Mouse (Mus musculus) granulocyte monocyte progenitor cell, adult 5-6 weeks (primary cell): ENCODE data around the gene Cc2d2b. TPM values are rescaled to one million over a fixed set of nuclear protein-coding genes. Genes with fewer than 3 reads are reported as not detected.

Experiments
- ATAC-seq: replicated peaks from 2 replicates; pipeline ENCODE4 v1.8.0; 2016; ENCODE audit warnings: mild to moderate bottlenecking, moderate TSS enrichment, inconsistent platforms; ENCODE audit not compliant: poor library complexity, severe bottlenecking
- total RNA-seq, 2 experiments: library from RNA; stranded (forward) in 1 of 2; stranded (reverse) in 1 of 2; fragments of 200-712, 200-1000 nt in 1 of 2; fragments of >200 nt in 1 of 2; fragmentation: Nextera tagmentation in 1 of 2; gene quantifications; 2 replicates each; pipeline ENCODE4 v1.2.3; 2014 to 2017

Gene Cc2d2b
- total RNA-seq, 2 experiments from 2014 or later, result 0.15 TPM; not detected in 1

DNA sequence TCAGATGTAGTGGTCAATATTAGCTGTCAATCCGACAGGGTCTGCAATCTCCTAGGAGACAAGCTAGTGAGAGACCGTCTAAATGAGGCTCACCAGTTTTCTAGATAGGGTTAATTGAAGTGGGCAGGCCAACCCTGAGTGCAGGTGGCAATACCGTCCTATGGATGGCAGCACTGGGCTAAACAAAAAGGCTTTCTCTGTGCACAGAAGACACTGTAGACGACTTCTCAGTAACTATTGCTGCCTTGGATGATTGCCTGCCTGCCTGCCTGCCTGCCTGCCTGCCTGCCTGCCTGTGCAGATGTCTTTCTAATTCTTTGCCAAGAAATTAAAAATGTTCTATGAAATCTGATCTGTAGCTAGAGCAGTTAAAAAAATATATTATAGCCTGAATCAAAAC is 1.9 kb upstream of the Cc2d2b start:
- ATAC-seq, result no peak

DNA sequence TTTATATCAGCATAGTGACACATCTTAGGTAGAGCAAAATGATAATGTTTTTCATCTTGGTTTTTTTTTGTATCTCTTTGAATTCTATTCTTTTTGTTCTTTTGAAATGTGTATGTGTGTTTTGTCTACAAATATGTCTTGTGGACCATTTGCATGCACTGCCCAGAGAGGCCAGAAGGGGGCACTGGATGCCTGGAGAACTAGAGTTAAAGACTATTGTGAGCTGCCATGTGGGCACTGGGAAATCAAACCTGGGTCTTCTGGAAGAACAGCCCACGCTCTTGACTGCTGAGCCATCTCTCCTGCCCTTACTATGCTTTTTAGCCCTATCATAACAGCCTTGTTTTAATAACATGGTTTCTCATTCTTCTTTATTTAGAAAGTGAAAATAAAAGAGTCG is 5.8 kb downstream of the Cc2d2b start:
- peak; percentile 84 for ATAC-seq

DNA sequence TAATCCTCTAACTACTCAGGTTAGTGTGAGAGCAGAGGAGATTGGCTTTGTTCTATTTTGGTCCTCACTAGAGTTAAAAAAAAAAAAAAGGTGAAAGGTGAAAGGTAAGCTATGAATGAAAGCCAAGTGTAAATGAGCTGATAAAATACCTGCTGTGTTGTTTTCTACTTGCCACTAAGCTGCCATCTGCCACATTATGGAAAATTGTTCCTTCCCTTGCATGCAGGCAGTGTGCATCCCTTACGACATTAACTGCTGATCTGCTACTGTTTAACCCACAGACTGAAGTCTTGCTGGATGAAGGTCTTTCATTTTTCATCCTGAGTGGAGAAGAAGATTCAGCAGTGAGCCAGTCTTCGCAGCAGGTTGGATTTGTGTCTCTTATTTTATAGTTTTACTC is 11.5 kb downstream of the Cc2d2b start:
- ATAC-seq, result no peak

DNA sequence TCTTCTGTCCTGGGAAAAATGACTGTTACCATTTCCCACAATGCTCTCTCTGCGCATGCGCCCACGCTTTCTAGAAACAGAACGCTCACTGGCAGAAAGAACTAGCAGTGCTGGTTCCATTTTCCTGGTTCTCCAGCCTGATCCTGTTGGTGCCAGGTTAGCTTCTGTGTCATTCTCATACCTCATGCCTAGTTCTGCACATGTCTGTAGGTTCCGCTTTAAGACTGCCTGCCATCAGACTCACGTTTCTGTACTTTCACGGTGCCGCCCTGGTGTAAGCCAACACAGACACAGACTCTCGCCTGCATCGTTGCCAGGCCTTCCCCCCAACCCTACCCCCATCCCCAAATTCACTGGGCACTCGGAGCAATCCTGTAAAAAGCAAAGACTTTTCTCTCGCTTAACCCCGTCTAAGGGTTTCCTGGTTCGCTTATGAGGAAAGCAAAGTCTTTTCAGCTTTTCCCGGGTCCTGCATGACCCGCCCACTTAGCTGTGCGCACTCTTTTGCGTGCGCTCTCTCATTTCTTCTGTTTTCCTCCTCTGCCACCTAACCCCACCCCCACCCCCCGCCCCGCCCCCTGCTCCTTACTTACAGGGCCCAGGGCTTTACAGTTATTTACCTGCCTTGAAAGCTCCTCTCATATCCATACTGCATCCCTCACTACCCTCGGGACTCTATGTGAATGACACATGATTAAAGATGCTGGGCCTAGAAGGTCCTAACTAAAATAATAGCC is 13.6 kb downstream of the Cc2d2b start:
- ATAC-seq, result peak; percentile 52

DNA sequence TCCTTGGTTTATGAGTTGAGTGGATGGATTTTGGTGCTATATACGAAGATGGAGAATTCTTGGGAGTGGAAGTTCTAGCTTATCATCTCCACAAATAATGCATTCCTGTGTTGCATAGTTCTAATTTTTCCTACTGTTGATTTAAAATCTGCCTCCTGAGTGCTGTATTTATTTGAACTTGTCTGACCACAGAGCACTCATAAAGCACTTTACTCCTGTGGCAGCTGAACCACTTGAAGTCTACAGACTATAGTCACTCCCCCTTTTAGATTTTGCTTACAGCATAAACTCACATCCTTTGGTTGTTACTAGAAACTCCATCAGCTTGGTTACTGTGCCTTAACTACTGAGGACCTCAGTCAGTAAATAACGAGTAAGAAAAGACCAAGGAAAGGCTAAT is 18.6 kb downstream of the Cc2d2b start:
- ATAC-seq, result no peak

DNA sequence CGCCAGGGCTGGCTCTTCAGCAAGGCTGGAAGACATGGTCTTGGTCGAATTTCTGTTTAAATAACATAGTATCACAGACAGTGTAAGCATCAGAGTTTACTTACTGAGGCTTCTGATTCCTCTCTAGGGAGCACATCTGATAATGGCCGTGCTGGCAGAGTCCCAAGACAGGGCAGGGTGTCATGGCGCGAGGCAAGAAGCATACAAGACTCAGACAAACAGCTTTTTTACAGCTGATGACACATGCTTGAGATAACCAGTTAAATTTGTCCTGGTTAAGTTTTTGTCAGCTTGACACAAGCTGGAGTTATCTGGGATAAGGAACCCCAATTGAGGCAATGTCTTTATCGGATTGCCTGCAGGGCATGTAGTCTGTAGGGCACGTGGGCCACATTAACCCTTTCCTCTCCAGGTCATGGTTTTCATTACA is 20.8 kb downstream of the Cc2d2b start:
- no peak for ATAC-seq

DNA sequence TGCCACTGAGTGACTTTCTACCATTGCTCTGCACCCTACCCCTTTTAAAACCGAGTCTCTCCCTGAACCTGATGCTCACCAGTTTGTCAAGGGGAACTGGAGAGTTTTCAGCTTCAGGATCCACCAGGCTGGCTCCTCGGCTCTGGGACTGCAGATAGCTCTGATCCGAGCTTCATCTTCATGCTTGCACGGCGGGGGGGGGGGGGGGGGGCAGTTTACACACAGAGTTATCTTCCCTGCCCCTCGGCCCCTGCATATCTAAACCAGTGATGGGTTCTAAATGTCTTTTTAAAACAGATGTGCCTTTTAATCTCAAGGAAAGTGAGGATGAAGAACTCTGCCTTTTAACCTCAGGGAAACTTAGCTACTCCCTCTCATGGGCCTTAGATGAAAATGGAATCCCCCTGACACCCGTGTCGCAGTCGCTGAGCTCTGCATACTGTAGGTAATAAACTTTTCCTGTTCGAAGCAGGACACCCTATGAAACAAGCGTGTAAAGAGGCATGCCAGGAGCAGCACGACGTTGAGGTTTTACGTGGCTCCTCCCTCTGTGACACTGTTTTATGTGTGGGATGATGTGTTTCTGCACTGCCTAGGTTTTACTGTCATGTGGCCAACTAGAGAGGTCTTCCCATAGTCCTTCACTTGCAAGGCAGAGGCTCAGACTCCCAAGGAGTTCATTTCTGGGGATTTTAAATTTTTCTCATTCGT is 39.6 kb downstream of the Cc2d2b start:
- no peak; the same call in 1 of the 2 replicates for ATAC-seq

DNA sequence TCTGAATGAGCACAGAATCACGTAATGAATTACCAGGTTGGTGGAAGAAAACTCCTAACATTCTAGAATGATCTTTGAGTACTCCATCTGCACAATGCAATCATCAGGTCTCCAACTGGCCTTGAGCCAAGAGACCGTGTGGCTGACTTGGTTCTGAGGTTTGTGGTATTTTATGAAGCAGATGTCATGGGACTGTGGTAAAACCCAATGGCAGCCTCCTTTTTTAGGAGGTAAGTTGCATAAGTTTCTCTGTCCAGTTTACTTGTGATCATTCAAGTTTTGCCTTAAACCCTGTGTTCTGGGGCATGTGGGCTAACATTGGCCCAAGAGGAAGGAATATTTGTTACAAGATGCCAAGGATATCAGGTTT is 40.1 kb downstream of the Cc2d2b start:
- ATAC-seq, result peak; percentile 90

DNA sequence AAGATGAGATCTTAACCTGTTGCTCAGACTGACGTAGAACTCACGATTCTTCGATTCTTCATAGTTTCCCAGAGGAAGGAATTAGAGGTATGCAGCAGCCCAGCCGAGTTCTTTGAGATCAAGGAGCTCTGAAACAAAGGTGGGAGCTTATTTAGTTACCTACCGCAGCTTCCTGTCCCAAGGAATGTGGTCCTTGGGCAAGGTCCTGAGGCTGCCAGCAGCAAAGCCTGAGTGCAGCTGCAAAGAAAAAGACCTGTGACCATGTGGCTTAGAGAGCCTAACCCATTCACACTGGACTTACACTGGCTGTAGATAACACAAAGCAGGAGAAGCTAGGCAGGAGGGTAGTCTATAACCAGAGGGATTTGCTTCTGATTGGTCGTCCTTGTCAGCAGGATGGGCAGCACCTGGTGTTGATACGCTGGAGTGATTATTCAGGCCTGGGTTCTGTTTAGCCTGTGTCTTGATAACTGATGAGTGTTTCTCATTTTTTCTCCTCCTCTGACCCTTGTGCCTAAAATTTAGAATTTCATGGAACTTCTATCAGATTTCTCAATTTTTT is 56.7 kb downstream of the Cc2d2b start:
- no peak for ATAC-seq

DNA sequence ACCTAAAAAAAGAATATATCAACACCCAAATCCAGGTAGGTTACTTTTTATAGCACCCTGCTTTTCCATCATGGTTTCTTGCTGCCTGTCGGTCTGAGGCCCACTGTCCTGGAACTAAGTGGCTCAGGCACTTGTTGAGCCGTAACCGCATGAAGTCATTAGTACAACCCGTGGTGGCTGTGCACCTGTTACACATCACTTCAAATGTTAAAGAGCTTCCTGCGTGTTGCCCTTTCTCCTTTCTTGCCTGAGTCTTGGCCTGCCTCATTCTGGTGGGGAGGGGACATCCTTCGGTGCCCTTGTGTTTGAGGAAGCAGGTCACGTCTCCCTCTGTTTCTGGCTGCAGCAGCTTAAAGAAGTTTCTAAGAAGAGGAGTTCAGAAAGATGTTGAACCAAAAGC is 61.3 kb downstream of the Cc2d2b start:
- ATAC-seq, result peak; percentile 43

DNA sequence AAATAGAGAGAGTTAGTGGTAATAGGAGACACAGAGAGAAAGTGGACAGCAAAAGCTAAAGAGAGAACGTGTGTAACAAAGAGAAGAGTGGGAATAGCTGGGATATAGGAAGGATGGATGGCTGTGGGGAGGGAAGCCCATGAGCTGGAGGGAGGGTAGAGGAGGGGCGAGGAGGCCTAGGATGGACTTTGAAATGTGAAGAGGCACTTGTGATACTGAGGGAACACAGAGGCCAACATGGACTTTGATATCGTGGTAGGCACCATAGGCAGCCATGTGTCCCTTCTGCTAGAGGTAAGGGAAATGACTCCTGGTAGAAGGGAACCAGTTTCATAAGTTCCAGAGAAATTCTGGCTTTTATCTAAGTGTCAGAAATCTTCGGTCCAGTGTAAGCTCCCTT is 63.3 kb downstream of the Cc2d2b start:
- ATAC-seq, result no peak

DNA sequence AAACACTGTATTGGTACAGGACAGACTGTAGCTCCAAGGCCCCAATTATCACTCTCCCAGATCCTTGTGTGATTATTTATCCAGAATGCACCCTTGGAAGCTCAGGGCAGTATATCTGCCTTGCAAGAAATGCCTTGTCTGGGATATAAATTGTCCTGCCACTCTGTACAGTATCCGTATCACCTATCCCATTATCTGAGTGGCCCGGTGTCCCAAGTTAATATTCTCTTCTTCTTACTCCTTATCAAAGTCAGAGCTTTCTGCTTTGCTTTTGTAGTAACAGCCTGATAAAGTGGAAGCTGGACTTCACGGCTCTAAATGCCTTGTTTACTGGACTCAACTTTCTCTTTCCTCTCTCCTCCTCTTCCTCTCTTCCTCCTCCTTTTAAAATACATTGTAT is 64.2 kb downstream of the Cc2d2b start:
- no peak for ATAC-seq

DNA sequence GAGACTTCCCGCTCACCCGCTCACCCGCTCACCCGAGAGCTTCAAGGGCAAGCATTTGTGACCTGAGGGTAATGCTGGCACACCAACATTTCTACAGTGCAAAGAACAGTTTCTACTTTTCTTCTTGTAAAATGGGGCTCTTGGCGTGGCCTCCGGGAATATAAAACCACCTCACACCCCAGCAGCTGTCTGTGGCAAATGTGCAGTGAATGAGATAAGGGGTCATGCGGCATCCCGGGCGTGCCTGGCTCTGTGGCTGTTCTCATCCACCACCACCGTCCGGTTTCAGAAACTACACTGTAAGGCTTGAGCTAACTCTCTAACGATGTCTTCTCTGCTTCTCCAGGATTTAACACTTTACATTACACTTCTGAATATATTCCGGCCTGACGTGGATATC is 64.8 kb downstream of the Cc2d2b start:
- peak; percentile 63 for ATAC-seq

DNA sequence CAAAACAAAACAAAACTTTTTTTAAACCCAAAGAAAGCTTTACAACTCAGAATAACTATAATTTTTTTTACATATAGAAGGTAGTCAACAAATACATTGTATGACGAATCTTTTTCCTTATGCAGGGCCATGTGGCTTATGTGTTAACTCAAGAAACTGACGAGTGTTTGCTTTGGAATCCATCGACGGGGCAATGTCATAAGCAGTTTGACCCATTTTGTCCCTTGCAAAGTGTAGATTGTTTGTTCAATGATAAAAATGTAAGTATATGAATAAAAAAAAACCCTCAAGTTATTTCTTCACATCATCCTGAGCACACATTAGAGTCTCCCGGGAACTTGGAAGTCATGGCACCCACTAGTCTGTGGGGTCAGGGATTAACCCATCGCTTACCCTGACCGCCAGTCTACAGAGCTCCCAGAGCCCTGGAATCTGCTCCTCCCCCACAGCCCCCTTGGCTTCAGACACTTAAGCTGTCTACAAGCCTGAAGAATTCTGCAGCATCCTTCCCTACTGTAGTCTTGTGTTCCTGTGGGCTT is 67.2 kb downstream of the Cc2d2b start:
- no peak for ATAC-seq

DNA sequence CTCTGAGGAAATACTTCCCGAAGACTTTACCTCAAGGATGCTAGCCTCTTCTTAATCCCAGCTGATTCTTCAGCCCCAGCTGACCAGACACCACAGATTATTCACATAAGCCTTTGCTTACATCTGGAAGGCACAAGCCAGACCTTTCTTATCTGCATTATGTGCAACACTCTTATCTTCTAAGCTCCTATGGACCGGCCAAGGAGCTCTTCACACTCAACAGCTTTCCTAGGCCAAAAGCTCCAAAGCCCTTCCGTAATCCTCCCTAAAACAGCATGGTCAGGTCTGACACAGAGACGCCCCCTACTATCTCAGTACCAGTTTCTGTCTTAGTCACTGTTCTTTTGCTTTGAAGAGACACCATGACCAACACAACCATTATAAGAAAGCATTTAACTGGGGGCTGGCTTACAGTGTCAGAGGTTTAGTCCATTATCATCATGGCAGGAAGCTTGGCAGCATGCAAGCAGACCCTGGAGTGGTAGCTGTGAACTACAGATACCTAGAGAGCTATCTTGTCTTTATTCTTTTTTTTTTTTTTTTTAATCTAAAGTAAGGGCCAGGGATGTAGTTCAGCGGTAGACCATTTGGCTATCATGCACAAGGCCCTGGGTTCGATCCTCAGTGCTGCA is 69.5 kb downstream of the Cc2d2b start:
- ATAC-seq, result no peak

DNA sequence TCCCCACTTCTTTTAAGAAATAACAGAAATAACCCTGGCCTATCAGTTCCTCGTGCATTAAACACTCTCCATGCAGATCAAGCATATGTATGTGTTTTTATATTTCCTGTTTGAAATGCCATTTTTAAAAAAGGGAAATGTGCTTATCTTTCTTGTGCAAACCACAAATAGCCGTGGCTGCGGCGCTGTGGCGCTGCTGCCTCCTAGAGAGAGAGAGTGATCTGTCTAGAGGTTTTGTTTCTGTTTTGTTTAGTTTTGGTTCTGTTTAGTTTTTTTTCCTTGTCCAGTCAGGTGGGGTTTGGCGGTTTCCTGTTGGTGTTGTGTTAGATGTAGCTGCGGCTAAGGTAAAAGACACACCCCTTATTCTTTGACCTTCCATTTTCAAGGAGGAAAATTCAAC is 70.2 kb downstream of the Cc2d2b start:
- ATAC-seq, result peak; percentile 80

DNA sequence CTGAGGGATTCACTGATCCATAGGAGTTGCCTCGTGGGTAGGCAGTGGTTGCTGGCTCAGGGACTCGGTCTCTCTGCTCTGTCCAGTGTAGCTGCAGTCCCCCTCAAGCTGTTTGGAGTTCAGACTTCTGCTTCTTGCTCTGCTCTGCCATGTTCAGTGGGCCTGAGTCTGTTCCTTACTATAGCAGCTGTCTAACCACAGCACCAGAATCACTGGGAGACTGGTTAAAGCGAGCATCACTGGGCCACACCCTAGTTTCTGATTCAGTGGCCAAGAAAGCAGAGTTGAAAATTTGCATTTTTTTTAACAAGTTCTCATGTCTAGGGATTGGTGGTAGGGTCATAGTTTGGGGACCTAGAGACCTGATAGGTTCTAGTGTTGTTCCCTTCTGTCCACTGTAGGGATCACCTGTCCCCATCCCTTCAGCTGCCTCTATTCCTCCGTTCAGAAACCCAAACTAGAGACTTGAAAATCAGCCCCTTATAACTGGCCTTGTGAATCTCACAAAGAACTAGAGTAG is 72.8 kb downstream of the Cc2d2b start:
- ATAC-seq, result peak; percentile 31

DNA sequence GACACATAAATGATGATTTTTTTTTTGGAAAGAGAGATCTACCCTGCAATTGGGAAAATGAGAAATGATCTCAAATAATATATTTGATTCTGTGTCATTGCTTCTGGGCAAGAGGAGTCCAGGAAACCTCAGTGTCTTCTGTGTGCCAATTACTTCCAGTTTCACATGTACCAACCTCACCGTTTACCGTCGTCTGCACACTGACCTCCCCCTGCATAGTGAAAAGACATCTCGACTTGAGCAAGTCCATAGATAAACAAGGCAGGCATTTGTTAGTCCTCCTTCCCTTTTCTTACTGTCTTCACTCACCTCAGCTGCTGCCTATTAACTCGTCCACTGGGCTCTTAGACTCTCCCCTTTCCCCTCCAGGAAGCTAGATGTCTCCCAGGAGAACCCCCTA is 77.1 kb downstream of the Cc2d2b start:
- peak; percentile 73 for ATAC-seq

DNA sequence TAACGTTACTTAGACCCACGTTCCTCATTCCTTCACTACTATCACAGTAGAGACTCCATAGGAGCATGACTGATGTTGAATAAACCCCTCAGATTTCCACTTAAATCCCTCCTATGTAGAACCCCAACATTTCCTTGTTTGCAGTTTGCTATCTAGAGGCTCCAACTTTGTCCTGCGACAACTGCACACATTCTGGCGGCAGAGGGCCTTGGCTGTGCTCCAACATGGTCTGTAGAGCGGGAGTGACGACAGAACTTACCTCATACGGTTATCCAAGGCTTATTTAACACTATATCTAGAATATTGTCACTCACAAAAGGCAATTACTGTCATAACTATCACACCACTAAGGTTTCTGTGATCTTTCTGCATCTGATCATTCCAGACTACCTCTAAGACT is 78.2 kb downstream of the Cc2d2b start:
- no peak for ATAC-seq

DNA sequence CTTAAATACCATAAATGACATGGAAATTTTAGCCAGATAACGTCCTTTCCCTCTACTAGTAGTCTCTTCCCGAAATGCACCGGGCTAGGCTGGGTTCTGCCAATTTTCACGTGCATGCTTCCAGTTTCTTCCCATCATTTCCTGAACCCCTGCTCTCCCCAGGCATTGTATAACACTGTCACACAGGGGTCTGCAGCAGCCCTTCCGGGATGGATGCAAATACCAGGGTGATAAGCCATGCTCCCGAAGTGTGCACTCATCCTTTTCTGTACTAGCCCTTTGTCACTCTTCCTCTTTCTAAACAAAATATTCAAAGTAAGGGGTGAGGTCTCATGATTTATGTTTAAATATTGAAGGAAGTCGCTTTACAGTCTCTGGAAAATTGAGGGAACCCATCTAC is 81.6 kb downstream of the Cc2d2b start:
- ATAC-seq, result no peak
